Mouse (Mus musculus): Measurements from ENCODE around the gene Hoxc4.

Gene Hoxc4

GRCm38 (mm10) chr15:103014166-103015008 is 4.3 kb upstream of the Hoxc4 start:
- no peak for DNase-seq

DNA sequence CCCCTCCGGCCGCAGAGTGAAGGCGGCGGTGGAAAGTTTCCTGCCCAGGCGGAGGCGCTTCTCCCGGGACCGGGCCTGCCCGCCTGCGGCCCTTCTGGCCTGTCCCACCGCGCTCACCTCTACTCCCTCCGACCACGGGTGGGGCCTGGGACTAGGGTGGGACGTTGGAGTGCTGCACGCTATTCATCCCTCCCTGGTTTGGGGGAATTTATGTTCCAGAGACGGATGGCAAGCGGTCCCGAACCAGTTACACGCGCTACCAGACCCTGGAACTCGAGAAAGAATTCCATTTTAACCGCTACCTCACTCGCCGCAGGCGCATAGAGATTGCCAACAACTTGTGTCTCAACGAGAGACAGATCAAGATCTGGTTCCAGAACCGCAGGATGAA is 3.7 kb upstream of the Hoxc4 start:
- DNase-seq, result no peak

DNA sequence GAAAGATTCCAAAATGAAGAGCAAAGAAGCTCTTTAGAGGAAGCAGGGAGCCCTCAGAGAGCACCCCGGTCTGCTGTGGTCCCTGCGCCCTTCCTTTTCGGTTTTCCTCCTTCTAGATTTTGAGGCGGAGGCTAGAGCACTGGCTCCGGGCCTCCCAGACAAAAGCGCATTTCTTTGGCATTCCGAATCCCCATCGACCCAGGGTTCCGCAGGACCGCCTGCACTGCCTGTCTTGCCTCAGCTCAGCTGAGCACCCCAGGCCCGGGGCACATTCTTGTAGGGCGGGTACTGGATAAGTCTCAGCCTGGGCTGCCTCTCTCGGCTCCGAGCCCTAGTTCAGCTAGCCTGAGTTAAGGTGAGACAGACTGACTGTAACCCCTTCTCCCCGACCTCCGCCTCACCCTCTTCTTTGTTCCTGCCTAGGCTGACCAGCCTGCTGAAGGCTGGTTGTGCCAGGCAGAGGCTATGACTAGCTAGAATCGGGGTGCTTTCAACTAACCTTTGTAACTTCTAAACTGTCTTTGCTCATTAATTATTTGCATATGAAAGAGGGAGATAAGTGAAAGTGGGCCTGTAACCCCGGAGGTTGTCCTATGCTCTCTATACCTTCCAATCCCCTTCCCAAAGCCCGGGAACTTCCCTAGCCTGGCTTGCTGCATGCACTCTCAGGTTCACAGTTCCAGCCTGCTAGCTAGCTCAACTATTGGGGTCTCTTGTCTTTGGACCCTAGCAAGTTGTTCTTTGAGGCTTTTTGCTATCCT is 3.1 kb upstream of the Hoxc4 start:
- DNase-seq, result no peak

GRCm38 (mm10) chr15:103020899-103021418 is 2.2 kb downstream of the Hoxc4 start:
- no peak for DNase-seq

DNA sequence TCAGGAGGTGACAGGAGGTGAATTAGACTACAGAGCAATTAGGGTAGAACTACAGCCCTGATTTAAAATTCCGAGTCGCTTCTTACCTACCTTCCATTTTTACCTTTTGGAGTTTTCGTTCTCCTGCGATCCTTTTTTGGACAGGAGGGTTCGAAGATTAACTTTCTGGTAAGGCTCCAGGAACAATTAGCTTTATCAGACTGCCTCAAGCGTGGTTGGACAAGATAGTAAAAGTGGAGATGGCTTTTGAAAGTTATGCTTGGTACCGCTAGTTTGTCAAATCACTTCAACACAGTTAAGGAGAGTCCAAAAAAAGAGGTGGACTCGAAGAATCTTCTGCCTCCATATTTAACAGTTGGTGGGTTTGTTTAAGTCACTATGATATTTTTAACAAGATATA is 2.8 kb downstream of the Hoxc4 start:
- no peak for DNase-seq

DNA sequence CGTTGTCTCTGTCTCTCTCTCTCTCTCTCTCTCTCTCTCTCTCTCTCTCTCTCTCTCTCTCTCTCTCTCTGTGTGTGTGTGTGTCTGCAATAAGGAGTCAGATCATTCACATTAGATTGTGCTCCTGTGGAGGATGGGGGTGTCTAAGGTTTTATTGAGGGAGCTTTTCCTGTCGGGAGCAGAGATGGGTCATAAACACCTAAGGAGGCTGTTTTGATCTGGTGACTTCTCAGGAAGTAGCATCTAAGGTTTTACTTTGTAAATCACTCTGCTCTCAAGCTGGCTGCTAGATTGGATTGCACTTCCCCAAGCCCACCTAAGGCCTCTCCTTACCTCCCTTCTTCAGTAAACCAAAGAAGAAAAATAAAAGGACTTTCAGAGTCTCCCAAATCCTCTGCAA is 5.4 kb downstream of the Hoxc4 start:
- no peak for DNase-seq

- DNase-seq, result no peak
Measured at GRCm38 (mm10) chr15:103027266-103028235, 8.8 kb downstream of the Hoxc4 start.

DNA sequence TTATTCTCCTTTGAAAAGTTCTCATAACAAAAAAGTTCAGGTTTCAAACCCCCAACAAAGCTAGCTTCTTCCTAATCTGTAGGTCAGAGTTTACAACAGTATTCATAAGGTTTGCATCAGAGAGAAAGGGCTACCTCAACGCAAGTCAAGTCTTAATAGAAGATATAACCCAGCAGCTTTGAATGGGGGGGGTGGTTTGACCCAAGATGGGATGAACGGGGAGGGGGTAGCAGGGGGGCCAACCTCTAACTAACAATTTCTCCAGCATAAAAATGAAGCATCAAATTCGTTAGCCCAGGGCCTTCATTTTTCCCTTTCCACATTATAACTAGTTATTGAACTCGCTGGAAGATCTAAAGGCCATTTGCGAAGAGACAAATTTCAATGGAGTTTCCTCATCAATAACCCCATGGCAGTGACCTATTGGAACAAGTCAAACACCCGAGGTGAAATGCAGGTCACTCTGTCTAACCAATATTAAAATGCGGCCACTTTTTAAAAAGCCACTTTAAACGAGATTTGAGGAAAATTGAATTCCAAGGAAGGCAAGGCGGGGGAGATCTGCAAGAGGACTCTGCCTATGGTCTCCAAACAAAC is 10.3 kb downstream of the Hoxc4 start:
- no peak for DNase-seq

DNA sequence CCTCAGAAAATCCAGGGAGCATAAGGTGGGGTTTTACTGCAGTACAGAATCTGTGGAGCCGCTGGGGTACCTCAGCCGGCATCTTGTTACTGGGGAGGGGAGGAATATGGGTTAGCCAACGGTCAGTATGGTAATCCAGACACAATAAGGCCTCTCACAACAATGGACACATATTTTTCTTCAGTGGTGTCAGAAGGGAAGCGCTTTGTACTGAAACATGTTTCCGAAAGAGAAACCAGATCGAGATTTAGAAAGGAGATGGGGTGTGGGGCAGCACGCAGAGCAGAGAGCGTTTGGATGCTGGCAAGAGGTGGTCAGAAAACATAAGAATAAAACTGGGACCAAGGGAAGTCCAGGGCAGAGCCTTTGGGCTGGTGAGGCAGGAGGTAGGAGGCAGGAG is 11.4 kb downstream of the Hoxc4 start:
- DNase-seq, result no peak

GRCm38 (mm10) chr15:103032167-103032566 is 13.4 kb downstream of the Hoxc4 start:
- DNase-seq, result no peak

DNA sequence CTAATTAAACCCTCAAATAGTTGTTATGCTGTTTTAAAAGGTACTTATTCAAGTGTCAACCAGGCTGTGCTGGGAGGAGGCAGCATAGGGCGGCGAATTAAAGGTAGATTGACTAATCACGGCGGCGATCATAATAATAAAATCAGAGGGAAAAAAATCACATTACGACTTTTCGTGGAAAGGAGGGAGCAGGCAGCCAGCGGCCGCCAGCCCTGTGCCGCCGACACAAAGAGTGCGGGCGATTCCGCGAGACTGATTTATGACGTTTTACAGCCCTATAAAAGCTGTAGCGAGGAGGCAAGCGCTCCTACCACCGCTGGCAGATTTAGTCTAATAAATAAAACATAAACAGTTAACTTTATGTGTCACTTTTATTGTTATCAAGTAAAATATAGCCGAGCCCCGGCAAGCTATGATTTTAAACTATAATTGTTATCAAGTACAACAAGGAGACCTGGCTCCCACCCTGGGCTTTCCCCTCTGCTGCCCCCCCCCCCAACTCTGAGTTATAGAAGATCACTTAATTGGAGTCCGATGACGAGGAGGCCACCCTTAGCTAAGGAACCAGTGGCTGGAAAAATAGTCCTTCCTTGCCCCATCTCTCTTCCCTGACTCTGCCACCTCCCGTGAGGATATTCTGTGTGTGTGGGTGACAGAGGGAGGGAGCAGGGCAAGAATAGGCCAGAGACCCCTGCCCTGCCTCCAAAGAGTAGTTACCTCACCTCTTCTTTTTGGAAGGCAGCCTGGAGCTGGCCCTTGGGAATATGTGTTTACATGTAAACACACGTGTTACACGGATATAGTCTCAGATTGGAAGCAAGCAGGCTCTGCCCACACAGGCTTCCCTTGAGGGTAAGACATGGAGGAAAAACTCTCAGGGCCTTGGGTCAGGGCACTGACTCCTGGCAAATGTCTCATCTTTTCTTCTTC is 14.2 kb downstream of the Hoxc4 start:
- DNase-seq, result no peak

DNA sequence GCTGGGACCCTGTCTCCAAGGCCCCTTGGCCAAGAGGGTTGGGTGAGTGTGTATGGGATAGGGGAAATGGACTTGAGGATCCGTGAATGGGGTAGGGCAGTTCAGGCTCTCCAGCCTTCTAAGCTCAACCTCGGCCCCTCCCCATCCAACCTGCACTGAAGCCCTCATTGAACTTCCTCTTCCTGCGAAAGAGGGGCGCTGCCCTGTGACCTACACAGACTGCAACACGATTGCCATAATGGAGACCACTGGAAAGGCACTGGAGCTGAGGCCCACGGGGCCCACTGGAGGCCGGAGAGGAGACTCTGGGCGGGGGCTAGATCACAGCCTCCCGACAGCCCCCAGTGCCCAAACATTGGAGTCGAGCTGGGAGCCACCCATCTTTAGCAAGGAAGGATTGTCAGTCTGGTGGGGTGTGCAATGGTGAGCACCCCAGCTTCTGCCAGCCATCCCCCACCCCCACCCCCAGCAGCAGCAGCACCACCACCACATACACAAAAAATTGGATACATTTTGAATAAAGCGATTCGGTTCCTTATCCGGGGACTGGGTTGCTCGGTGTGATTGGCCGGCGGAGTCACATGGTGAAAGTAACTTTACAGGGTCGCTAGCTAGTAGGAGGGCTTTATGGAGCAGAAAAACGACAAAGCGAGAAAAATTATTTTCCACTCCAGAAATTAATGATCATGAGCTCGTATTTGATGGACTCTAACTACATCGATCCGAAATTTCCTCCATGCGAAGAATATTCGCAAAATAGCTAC is 15.5 kb downstream of the Hoxc4 start:
- DNase-seq, result no peak

DNA sequence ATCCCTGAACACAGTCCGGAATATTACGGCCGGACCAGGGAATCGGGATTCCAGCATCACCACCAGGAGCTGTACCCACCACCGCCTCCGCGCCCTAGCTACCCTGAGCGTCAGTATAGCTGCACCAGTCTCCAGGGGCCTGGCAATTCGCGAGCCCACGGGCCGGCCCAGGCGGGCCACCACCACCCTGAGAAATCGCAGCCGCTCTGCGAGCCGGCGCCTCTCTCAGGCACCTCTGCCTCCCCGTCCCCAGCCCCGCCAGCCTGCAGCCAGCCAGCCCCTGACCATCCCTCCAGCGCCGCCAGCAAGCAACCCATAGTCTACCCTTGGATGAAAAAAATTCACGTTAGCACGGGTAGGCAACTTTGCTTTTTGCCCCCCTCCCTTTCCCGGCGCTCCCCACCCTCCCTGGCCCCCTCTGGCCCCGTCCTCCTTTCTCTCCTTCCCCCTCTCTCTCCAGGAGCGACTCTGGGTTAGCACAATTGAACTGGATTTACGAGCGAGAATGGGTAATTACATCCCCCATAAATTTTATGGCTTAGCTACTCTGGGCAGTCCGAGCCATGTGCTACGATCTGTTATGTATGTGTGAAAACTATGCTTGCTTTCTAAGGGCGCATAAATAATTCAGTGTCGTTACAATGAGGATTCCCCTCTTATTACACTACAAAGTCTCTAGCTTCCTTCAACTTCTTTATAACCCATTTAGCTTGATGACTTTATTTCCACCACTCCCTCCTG is 16.2 kb downstream of the Hoxc4 start:
- no peak for DNase-seq

GRCm38 (mm10) chr15:103035548-103035881 is 16.8 kb downstream of the Hoxc4 start:
- no peak for DNase-seq

GRCm38 (mm10) chr15:103037579-103037978 is 18.8 kb downstream of the Hoxc4 start:
- DNase-seq, result no peak

DNA sequence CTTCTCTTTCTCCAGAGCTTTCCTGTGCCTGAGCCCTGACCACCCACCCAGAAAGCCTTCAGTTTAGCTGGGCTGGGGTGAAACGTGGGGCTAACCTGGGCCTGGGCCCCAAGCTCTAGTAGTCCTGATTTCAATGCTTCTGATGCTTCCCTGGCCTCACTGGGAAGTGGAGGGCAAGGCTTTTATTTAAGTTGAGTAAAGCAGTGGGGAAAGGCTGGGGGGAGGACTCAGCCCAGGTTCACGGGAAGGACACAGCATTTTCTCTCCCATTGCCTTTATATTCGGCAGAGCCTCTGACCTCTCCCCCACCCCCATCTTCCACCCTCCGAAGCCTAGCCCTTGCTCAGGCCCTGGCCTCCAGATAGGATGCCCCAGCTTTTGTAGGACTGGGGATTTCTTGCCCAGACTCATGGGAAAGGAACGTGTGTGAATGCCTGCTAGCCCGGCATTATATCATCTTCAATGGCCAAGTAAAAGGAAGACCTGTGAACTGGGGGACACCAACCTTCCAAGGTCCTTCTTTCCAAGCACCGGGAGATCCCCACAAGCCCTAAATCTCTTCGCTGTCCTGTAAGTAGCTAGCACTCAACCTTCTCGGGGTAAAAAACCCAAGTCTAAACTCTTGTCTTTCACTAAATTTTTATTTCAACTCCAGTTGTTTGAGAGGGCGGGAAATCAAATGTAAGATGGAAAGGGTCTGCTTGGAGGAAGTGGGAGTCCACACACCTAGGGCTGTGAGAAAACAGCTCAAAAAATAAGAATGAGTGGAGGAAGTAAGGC is 20.2 kb downstream of the Hoxc4 start:
- DNase-seq, result no peak

- DNase-seq, result no peak
Measured at GRCm38 (mm10) chr15:103039609-103040008, 20.9 kb downstream of the Hoxc4 start.

GRCm38 (mm10) chr15:103040601-103041000 is 21.9 kb downstream of the Hoxc4 start:
- DNase-seq, result no peak

DNA sequence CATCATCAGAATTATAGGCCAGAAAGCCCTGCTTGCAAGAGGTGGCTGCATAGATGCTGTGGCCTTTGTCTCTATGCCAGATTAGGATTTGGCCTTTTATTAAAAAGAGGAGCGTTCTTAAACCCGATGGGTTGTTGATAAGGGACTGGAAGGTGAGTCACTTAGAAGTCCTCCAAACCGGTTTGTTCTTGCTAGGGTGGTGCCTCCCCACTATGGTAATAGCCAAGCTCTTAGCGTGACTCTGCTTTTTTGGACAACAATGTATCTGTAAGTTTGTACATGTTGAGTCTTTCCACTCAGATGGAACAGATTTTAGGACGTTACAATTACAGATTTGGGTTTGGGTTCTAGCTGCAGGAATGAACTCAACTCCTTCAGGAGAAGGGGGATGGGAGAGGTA is 22.9 kb downstream of the Hoxc4 start:
- DNase-seq, result no peak
